Mouse (Mus musculus): Measurements from ENCODE around the gene Six5. TPM values are rescaled to one million over a fixed set of nuclear protein-coding genes. Genes with fewer than 3 reads are reported as not detected.

The Six5 gene
- polyA plus RNA-seq, 1 experiment = 1.6 TPM

GRCm38 (mm10) chr7:19094826-19095750 lies 694 bp downstream of the Six5 start:
- H3ac ChIP-seq (ENCODE audit: control insufficient read depth, insufficient read length, low read depth) = peak overlapping the region; percentile 80
- peaks cover 15% of the 10 kb centered on the region for H3K36me3 ChIP-seq (ENCODE audit: control insufficient read depth, insufficient read depth)
- no peak for TF ChIP-seq MYOG (IDR thresholded peaks at IDR 0.05; ENCODE audit: control insufficient read depth, extremely low read depth, insufficient read length)
- TF ChIP-seq CEBPB (IDR thresholded peaks at IDR 0.05; ENCODE audit: low read depth) = no peak
- no peak for TF ChIP-seq MYOD1 (IDR thresholded peaks at IDR 0.05; ENCODE audit: control insufficient read depth, insufficient read length, low read depth)
- TF ChIP-seq FOSL1 (IDR thresholded peaks at IDR 0.05; ENCODE audit: insufficient read depth, low read length, poor library complexity, severe bottlenecking) = no peak
- TF ChIP-seq USF1 (IDR thresholded peaks at IDR 0.05; ENCODE audit: low read depth) = no peak
- TF ChIP-seq MAX (IDR thresholded peaks at IDR 0.05) = no peak
- TF ChIP-seq CTCF (IDR thresholded peaks at IDR 0.05; ENCODE audit: control insufficient read depth, insufficient read depth, insufficient read length) = no peak
- no peaks in the 10 kb centered on the region for H3K27me3 ChIP-seq (ENCODE audit: control insufficient read depth, insufficient read depth, insufficient read length)
- peak overlapping the region; percentile 29 for H3K4me3 ChIP-seq (ENCODE audit: insufficient read depth, poor library complexity, severe bottlenecking)
- H3K79me2 ChIP-seq (ENCODE audit: control insufficient read depth, insufficient read depth) = no peaks in the 10 kb centered on the region
- no peaks in the 10 kb centered on the region for H3K79me3 ChIP-seq (ENCODE audit: low read depth)

GRCm38 (mm10) chr7:19095751-19096110 lies 1.3 kb downstream of the Six5 start:
- Histone ChIP-seq H3ac (ENCODE audit: control insufficient read depth, insufficient read length, low read depth) (no peak overlapping the region), H3K27me3 (ENCODE audit: control insufficient read depth, insufficient read depth, insufficient read length) (no peaks in the 10 kb centered on the region), H3K79me2 (ENCODE audit: control insufficient read depth, insufficient read depth) (no peaks in the 10 kb centered on the region), H3K4me3 (ENCODE audit: insufficient read depth, poor library complexity, severe bottlenecking) (peak overlapping the region; percentile 29), H3K79me3 (ENCODE audit: low read depth) (no peaks in the 10 kb centered on the region), H3K36me3 (ENCODE audit: control insufficient read depth, insufficient read depth) (peaks cover 9% of the 10 kb centered on the region)
- TF ChIP-seq FOSL1 (IDR thresholded peaks at IDR 0.05; ENCODE audit: insufficient read depth, low read length, poor library complexity, severe bottlenecking) = no peak
- peak; percentile 73 for TF ChIP-seq MAX (IDR thresholded peaks at IDR 0.05)

GRCm38 (mm10) chr7:19096421-19096976 lies 2.1 kb downstream of the Six5 start:
- Histone ChIP-seq H3K27me3 (ENCODE audit: control insufficient read depth, insufficient read depth, insufficient read length) (no peaks in the 10 kb centered on the region), H3K79me2 (ENCODE audit: control insufficient read depth, insufficient read depth) (no peaks in the 10 kb centered on the region), H3K79me3 (ENCODE audit: low read depth) (no peaks in the 10 kb centered on the region), H3K36me3 (ENCODE audit: control insufficient read depth, insufficient read depth) (peaks cover 5% of the 10 kb centered on the region), H3K4me3 (ENCODE audit: insufficient read depth, poor library complexity, severe bottlenecking) (no peak overlapping the region), H3ac (ENCODE audit: control insufficient read depth, insufficient read length, low read depth) (no peak overlapping the region)
- TF ChIP-seq MYOD1 (IDR thresholded peaks at IDR 0.05; ENCODE audit: control insufficient read depth, insufficient read length, low read depth) (no peak), MAX (IDR thresholded peaks at IDR 0.05) (no peak), CTCF (IDR thresholded peaks at IDR 0.05; ENCODE audit: control insufficient read depth, insufficient read depth, insufficient read length) (no peak), CEBPB (IDR thresholded peaks at IDR 0.05; ENCODE audit: low read depth) (no peak), USF1 (IDR thresholded peaks at IDR 0.05; ENCODE audit: low read depth) (no peak), FOSL1 (IDR thresholded peaks at IDR 0.05; ENCODE audit: insufficient read depth, low read length, poor library complexity, severe bottlenecking) (no peak), MYOG (IDR thresholded peaks at IDR 0.05; ENCODE audit: control insufficient read depth, extremely low read depth, insufficient read length) (no peak)

- H3K79me3 ChIP-seq (ENCODE audit: low read depth) = no peaks in the 10 kb centered on the region
- H3K79me2 ChIP-seq (ENCODE audit: control insufficient read depth, insufficient read depth) = no peaks in the 10 kb centered on the region
- peaks cover 5% of the 10 kb centered on the region for H3K36me3 ChIP-seq (ENCODE audit: control insufficient read depth, insufficient read depth)
- no peaks in the 10 kb centered on the region for H3K27me3 ChIP-seq (ENCODE audit: control insufficient read depth, insufficient read depth, insufficient read length)
- no peak overlapping the region for H3ac ChIP-seq (ENCODE audit: control insufficient read depth, insufficient read length, low read depth)
- no peak overlapping the region for H3K4me3 ChIP-seq (ENCODE audit: insufficient read depth, poor library complexity, severe bottlenecking)
- TF ChIP-seq MAX (IDR thresholded peaks at IDR 0.05) (no peak), MYOG (IDR thresholded peaks at IDR 0.05; ENCODE audit: control insufficient read depth, extremely low read depth, insufficient read length) (no peak), CEBPB (IDR thresholded peaks at IDR 0.05; ENCODE audit: low read depth) (no peak), MYOD1 (IDR thresholded peaks at IDR 0.05; ENCODE audit: control insufficient read depth, insufficient read length, low read depth) (no peak), USF1 (IDR thresholded peaks at IDR 0.05; ENCODE audit: low read depth) (no peak), FOSL1 (IDR thresholded peaks at IDR 0.05; ENCODE audit: insufficient read depth, low read length, poor library complexity, severe bottlenecking) (no peak), CTCF (IDR thresholded peaks at IDR 0.05; ENCODE audit: control insufficient read depth, insufficient read depth, insufficient read length) (no peak)
Observed at GRCm38 (mm10) chr7:19097217-19097616, 2.8 kb downstream of the Six5 start.

GRCm38 (mm10) chr7:19097863-19098262 lies 3.5 kb downstream of the Six5 start:
- Histone ChIP-seq H3K4me3 (ENCODE audit: insufficient read depth, poor library complexity, severe bottlenecking) (no peak overlapping the region), H3K36me3 (ENCODE audit: control insufficient read depth, insufficient read depth) (peaks cover 5% of the 10 kb centered on the region), H3ac (ENCODE audit: control insufficient read depth, insufficient read length, low read depth) (no peak overlapping the region), H3K79me2 (ENCODE audit: control insufficient read depth, insufficient read depth) (no peaks in the 10 kb centered on the region), H3K27me3 (ENCODE audit: control insufficient read depth, insufficient read depth, insufficient read length) (no peaks in the 10 kb centered on the region), H3K79me3 (ENCODE audit: low read depth) (no peaks in the 10 kb centered on the region)
- no peak for TF ChIP-seq MYOD1 (IDR thresholded peaks at IDR 0.05; ENCODE audit: control insufficient read depth, insufficient read length, low read depth)
- TF ChIP-seq MYOG (IDR thresholded peaks at IDR 0.05; ENCODE audit: control insufficient read depth, extremely low read depth, insufficient read length) = no peak
- TF ChIP-seq FOSL1 (IDR thresholded peaks at IDR 0.05; ENCODE audit: insufficient read depth, low read length, poor library complexity, severe bottlenecking) = no peak
- no peak for TF ChIP-seq CEBPB (IDR thresholded peaks at IDR 0.05; ENCODE audit: low read depth)
- TF ChIP-seq CTCF (IDR thresholded peaks at IDR 0.05; ENCODE audit: control insufficient read depth, insufficient read depth, insufficient read length) = no peak
- TF ChIP-seq USF1 (IDR thresholded peaks at IDR 0.05; ENCODE audit: low read depth) = no peak
- no peak for TF ChIP-seq MAX (IDR thresholded peaks at IDR 0.05)
